Mouse (Mus musculus): ENCODE measurements around the gene Tomm7. TPM values are rescaled to one million over a fixed set of nuclear protein-coding genes. Genes with fewer than 3 reads are reported as not detected.
"Not testable (repeated sequence)": the region's sequence is repeated elsewhere in the genome, so short reads cannot be mapped to it uniquely, and the experiment has no call there.

Gene Tomm7
- polyA plus RNA-seq, 1 experiment: 125 TPM

GRCm38 (mm10) chr5:23851160-23851555 lies 7.2 kb upstream of the Tomm7 start:
- H3K27me3 ChIP-seq (ENCODE audit: control insufficient read depth, insufficient read depth, insufficient read length): not testable (repeated sequence)
- H3ac ChIP-seq (ENCODE audit: control insufficient read depth, insufficient read length, low read depth): peak overlapping the region; percentile 18
- peak; percentile 36 for TF ChIP-seq MAX (IDR thresholded peaks at IDR 0.05)
- H3K79me3 ChIP-seq (ENCODE audit: low read depth): peaks cover 27% of the 10 kb centered on the region
- H3K4me3 ChIP-seq (ENCODE audit: insufficient read depth, poor library complexity, severe bottlenecking): peak overlapping the region; percentile 96
- peaks cover 50% of the 10 kb centered on the region for H3K36me3 ChIP-seq (ENCODE audit: control insufficient read depth, insufficient read depth)
- peaks cover 30% of the 10 kb centered on the region for H3K79me2 ChIP-seq (ENCODE audit: control insufficient read depth, insufficient read depth)

GRCm38 (mm10) chr5:23850345-23851159 lies 6.6 kb upstream of the Tomm7 start:
- H3K27me3 ChIP-seq (ENCODE audit: control insufficient read depth, insufficient read depth, insufficient read length): no peaks in the 10 kb centered on the region
- H3K79me2 ChIP-seq (ENCODE audit: control insufficient read depth, insufficient read depth): peaks cover 30% of the 10 kb centered on the region
- H3K36me3 ChIP-seq (ENCODE audit: control insufficient read depth, insufficient read depth): peaks cover 44% of the 10 kb centered on the region
- H3ac ChIP-seq (ENCODE audit: control insufficient read depth, insufficient read length, low read depth): peak overlapping the region; percentile 87
- H3K4me3 ChIP-seq (ENCODE audit: insufficient read depth, poor library complexity, severe bottlenecking): peak overlapping the region; percentile 96
- peak; percentile 78 for TF ChIP-seq CTCF (IDR thresholded peaks at IDR 0.05; ENCODE audit: control insufficient read depth, insufficient read depth, insufficient read length)
- no peak for TF ChIP-seq MYOG (IDR thresholded peaks at IDR 0.05; ENCODE audit: control insufficient read depth, extremely low read depth, insufficient read length)
- peak; percentile 76 for TF ChIP-seq MAX (IDR thresholded peaks at IDR 0.05)
- peak; percentile 24 for TF ChIP-seq USF1 (IDR thresholded peaks at IDR 0.05; ENCODE audit: low read depth)
- H3K79me3 ChIP-seq (ENCODE audit: low read depth): peaks cover 27% of the 10 kb centered on the region

- H3K36me3 ChIP-seq (ENCODE audit: control insufficient read depth, insufficient read depth): peaks cover 15% of the 10 kb centered on the region
- H3K79me3 ChIP-seq (ENCODE audit: low read depth): peaks cover 17% of the 10 kb centered on the region
- TF ChIP-seq CEBPB (IDR thresholded peaks at IDR 0.05; ENCODE audit: low read depth) (no peak), FOSL1 (IDR thresholded peaks at IDR 0.05; ENCODE audit: insufficient read depth, low read length, poor library complexity, severe bottlenecking) (no peak), MYOG (IDR thresholded peaks at IDR 0.05; ENCODE audit: control insufficient read depth, extremely low read depth, insufficient read length) (no peak), MYOD1 (IDR thresholded peaks at IDR 0.05; ENCODE audit: control insufficient read depth, insufficient read length, low read depth) (no peak), CTCF (IDR thresholded peaks at IDR 0.05; ENCODE audit: control insufficient read depth, insufficient read depth, insufficient read length) (no peak), USF1 (IDR thresholded peaks at IDR 0.05; ENCODE audit: low read depth) (no peak), MAX (IDR thresholded peaks at IDR 0.05) (no peak)
- no peaks in the 10 kb centered on the region for H3K27me3 ChIP-seq (ENCODE audit: control insufficient read depth, insufficient read depth, insufficient read length)
- H3K79me2 ChIP-seq (ENCODE audit: control insufficient read depth, insufficient read depth): peaks cover 28% of the 10 kb centered on the region
- no peak overlapping the region for H3K4me3 ChIP-seq (ENCODE audit: insufficient read depth, poor library complexity, severe bottlenecking)
- no peak overlapping the region for H3ac ChIP-seq (ENCODE audit: control insufficient read depth, insufficient read length, low read depth)
Measured at GRCm38 (mm10) chr5:23845141-23845540, 1.2 kb upstream of the Tomm7 start.

- Histone ChIP-seq H3ac (ENCODE audit: control insufficient read depth, insufficient read length, low read depth) (no peak overlapping the region), H3K36me3 (ENCODE audit: control insufficient read depth, insufficient read depth) (peaks cover 21% of the 10 kb centered on the region), H3K4me3 (ENCODE audit: insufficient read depth, poor library complexity, severe bottlenecking) (peak overlapping the region; percentile 95), H3K79me2 (ENCODE audit: control insufficient read depth, insufficient read depth) (peaks cover 28% of the 10 kb centered on the region), H3K79me3 (ENCODE audit: low read depth) (peaks cover 17% of the 10 kb centered on the region), H3K27me3 (ENCODE audit: control insufficient read depth, insufficient read depth, insufficient read length) (no peaks in the 10 kb centered on the region)
- TF ChIP-seq CEBPB (IDR thresholded peaks at IDR 0.05; ENCODE audit: low read depth) (no peak), MAX (IDR thresholded peaks at IDR 0.05) (no peak), USF1 (IDR thresholded peaks at IDR 0.05; ENCODE audit: low read depth) (no peak), MYOD1 (IDR thresholded peaks at IDR 0.05; ENCODE audit: control insufficient read depth, insufficient read length, low read depth) (no peak), CTCF (IDR thresholded peaks at IDR 0.05; ENCODE audit: control insufficient read depth, insufficient read depth, insufficient read length) (no peak), FOSL1 (IDR thresholded peaks at IDR 0.05; ENCODE audit: insufficient read depth, low read length, poor library complexity, severe bottlenecking) (no peak), MYOG (IDR thresholded peaks at IDR 0.05; ENCODE audit: control insufficient read depth, extremely low read depth, insufficient read length) (no peak)
Measured at GRCm38 (mm10) chr5:23844531-23844841, 525 bp upstream of the Tomm7 start.

- Histone ChIP-seq H3ac (ENCODE audit: control insufficient read depth, insufficient read length, low read depth) (no peak overlapping the region), H3K27me3 (ENCODE audit: control insufficient read depth, insufficient read depth, insufficient read length) (no peaks in the 10 kb centered on the region), H3K79me2 (ENCODE audit: control insufficient read depth, insufficient read depth) (peaks cover 20% of the 10 kb centered on the region), H3K36me3 (ENCODE audit: control insufficient read depth, insufficient read depth) (peaks cover 29% of the 10 kb centered on the region), H3K4me3 (ENCODE audit: insufficient read depth, poor library complexity, severe bottlenecking) (no peak overlapping the region), H3K79me3 (ENCODE audit: low read depth) (peaks cover 10% of the 10 kb centered on the region)
- no peak for TF ChIP-seq MYOG (IDR thresholded peaks at IDR 0.05; ENCODE audit: control insufficient read depth, extremely low read depth, insufficient read length)
- TF ChIP-seq FOSL1 (IDR thresholded peaks at IDR 0.05; ENCODE audit: insufficient read depth, low read length, poor library complexity, severe bottlenecking): no peak
- no peak for TF ChIP-seq USF1 (IDR thresholded peaks at IDR 0.05; ENCODE audit: low read depth)
- no peak for TF ChIP-seq MAX (IDR thresholded peaks at IDR 0.05)
- no peak for TF ChIP-seq MYOD1 (IDR thresholded peaks at IDR 0.05; ENCODE audit: control insufficient read depth, insufficient read length, low read depth)
- TF ChIP-seq CTCF (IDR thresholded peaks at IDR 0.05; ENCODE audit: control insufficient read depth, insufficient read depth, insufficient read length): no peak
- no peak for TF ChIP-seq CEBPB (IDR thresholded peaks at IDR 0.05; ENCODE audit: low read depth)
Measured at GRCm38 (mm10) chr5:23838158-23838557, 5.8 kb downstream of the Tomm7 start.

GRCm38 (mm10) chr5:23835691-23836090 lies 8.3 kb downstream of the Tomm7 start:
- not testable (repeated sequence) for H3K79me3 ChIP-seq (ENCODE audit: low read depth); H3K4me3 ChIP-seq (ENCODE audit: insufficient read depth, poor library complexity, severe bottlenecking); H3K79me2 ChIP-seq (ENCODE audit: control insufficient read depth, insufficient read depth); H3ac ChIP-seq (ENCODE audit: control insufficient read depth, insufficient read length, low read depth); H3K27me3 ChIP-seq (ENCODE audit: control insufficient read depth, insufficient read depth, insufficient read length)
- H3K36me3 ChIP-seq (ENCODE audit: control insufficient read depth, insufficient read depth): peaks cover 18% of the 10 kb centered on the region
